Mouse (Mus musculus) liver, embryonic 11.5 days (tissue): Measurements from ENCODE around the gene 1810010D01Rik. TPM values are rescaled to one million over a fixed set of nuclear protein-coding genes. Genes with fewer than 3 reads are reported as not detected.
A peak's percentile ranks its signal among the peaks of the same experiment; 100 is the strongest.

Source experiments
- ATAC-seq: fragments of 200-750 bp; cut with Nextera tagmentation; replicated peaks from 2 replicates; pipeline ENCODE4 v1.8.0; 2017; ENCODE audit warnings: moderate number of reproducible peaks, mild to moderate bottlenecking, moderate TSS enrichment, moderate library complexity; ENCODE audit not compliant: low FRiP score
- DNase-seq: peaks from one replicate; pipeline ENCODE4 v3.0.0-alpha.2; 2017; ENCODE audit warnings: low spot score
- H3K27ac ChIP-seq: fragments of 300-500 bp; sonication (generic); 2 replicates; pipeline ENCODE4 v1.5.1; 2014; ENCODE audit warnings: mild to moderate bottlenecking, low read depth, low read length, control low read depth
- H3K27me3 ChIP-seq: fragments of 300-500 bp; sonication (generic); replicated peaks from 2 replicates; pipeline ENCODE4 v1.6.1; 2014; ENCODE audit warnings: low read length, mixed read lengths; ENCODE audit not compliant: control insufficient read depth, insufficient read depth
- H3K36me3 ChIP-seq: fragments of 300-500 bp; sonication (generic); 2 replicates; pipeline ENCODE4 v1.6.1; 2014; ENCODE audit warnings: mild to moderate bottlenecking, low read length, moderate library complexity, mixed read lengths; ENCODE audit not compliant: control insufficient read depth, insufficient read depth
- H3K4me1 ChIP-seq: fragments of 300-500 bp; sonication (generic); replicated peaks from 2 replicates; pipeline ENCODE4 v1.6.1; 2014; ENCODE audit warnings: low read length, mixed read lengths; ENCODE audit not compliant: control insufficient read depth, insufficient read depth
- H3K4me2 ChIP-seq: fragments of 300-500 bp; sonication (generic); 2 replicates; pipeline ENCODE4 v1.6.1; 2014; ENCODE audit warnings: mild to moderate bottlenecking, control low read depth, moderate library complexity
- H3K4me3 ChIP-seq: fragments of 300-500 bp; sonication (generic); 2 replicates; pipeline ENCODE4 v1.5.1; 2014; ENCODE audit warnings: low read depth, low read length, control low read depth
- H3K9ac ChIP-seq: fragments of 300-500 bp; sonication (generic); 2 replicates; pipeline ENCODE4 v1.6.1; 2014; ENCODE audit warnings: low read depth, low read length, control low read depth
- H3K9me3 ChIP-seq: fragments of 300-500 bp; sonication (generic); 2 replicates; pipeline ENCODE4 v1.6.1; 2016; ENCODE audit warnings: low read length, inconsistent platforms, mixed read lengths; ENCODE audit not compliant: control insufficient read depth
- WGBS: fragments of 180-500 bp; shearing (Covaris S2); extraction: QIAGEN DNeasy Blood & Tissue Kit; methylation state at CpG from one replicate; pipeline ENCODE4 v1.1.7; 2014; 5-methylcytosine and 5-hydroxymethylcytosine counted together
- polyA plus RNA-seq: library from polyadenylated mRNA; unstranded; fragments of >200 nt; fragmentation: Nextera tagmentation; extraction: Ambion mirVana; gene quantifications from 2 replicates; pipeline ENCODE4 v1.2.1, GENCODE M21; 2014

Gene 1810010D01Rik
- 0.29 and 0.67 TPM in 2 replicates for polyA plus RNA-seq

DNA sequence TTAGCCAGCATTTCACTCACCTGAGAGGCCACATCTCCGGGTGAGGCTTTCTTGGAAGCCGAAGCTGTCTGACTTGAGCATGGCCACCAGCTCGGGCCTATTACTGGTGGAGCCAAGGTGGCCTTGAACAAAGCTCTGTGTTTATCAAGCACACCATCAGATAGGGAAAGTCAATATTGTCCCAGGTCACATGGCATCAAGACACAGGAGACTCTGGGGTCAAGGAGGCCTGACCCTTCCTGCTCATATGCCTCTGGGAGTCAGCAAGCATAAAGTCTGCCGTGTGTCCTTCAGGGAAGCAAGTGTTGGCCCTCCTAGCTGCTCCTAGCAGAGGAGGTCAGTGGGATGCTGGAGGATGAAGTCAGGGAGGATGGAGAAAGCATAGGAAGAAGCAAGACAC is at the start of gene 1810010D01Rik:
1810010D01Rik (minus strand) TSS at position 114 of the 400 bp plus-strand sequence.
- ATAC-seq: no peak
- H3K4me2 ChIP-seq: no peak within 1 kb of the TSS
- WGBS: 67% methylated on average over 4 of the region's 4 CpGs
- H3K36me3 ChIP-seq: no peaks in the 10 kb centered on the region
- peaks cover 21% of the 10 kb centered on the region for H3K4me1 ChIP-seq
- H3K9ac ChIP-seq: no peak within 1 kb of the TSS
- H3K27me3 ChIP-seq: 0 out of 2 replicates have a peak, but pooled peaks cover 2% of the 10 kb centered on the region
- H3K4me3 ChIP-seq: no peak within 1 kb of the TSS
- H3K27ac ChIP-seq: peak within 1 kb of the TSS; percentile 87; the same call in 1 of the 2 replicates
- no peaks in the 10 kb centered on the region for H3K9me3 ChIP-seq
- no peak for DNase-seq

DNA sequence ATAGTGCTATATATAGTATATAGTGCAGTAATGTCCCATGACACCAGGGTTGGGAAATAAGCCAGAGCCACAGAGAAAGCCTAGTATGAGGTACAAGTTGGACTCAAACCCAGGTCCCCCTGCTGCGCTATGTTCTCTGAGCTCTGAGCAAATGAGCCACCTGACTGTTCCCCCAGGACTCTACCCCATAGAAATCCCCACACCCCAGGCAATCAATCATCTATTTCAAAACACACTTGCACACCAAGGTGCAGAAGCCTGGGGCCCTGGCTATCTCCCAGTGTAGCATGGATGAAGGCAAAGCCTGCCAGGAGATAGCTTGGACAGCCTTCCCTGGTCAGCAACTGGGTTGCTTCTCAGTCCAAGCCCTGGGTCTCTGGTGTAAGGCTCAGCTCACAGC is 48.2 kb upstream of the 1810010D01Rik start:
- no peak for DNase-seq
- no peaks in the 10 kb centered on the region for H3K27me3 ChIP-seq
- H3K9me3 ChIP-seq: no peaks in the 10 kb centered on the region
- H3K27ac ChIP-seq: no peak overlapping the region
- H3K4me1 ChIP-seq: peaks cover 5% of the 10 kb centered on the region
- ATAC-seq: no peak
- H3K4me2 ChIP-seq: no peak overlapping the region
- H3K36me3 ChIP-seq: no peaks in the 10 kb centered on the region; the same call in 1 of the 2 replicates
- WGBS: 96% methylated on average over 1 of the region's 1 CpGs
- H3K4me3 ChIP-seq: no peak overlapping the region
- no peak overlapping the region for H3K9ac ChIP-seq

DNA sequence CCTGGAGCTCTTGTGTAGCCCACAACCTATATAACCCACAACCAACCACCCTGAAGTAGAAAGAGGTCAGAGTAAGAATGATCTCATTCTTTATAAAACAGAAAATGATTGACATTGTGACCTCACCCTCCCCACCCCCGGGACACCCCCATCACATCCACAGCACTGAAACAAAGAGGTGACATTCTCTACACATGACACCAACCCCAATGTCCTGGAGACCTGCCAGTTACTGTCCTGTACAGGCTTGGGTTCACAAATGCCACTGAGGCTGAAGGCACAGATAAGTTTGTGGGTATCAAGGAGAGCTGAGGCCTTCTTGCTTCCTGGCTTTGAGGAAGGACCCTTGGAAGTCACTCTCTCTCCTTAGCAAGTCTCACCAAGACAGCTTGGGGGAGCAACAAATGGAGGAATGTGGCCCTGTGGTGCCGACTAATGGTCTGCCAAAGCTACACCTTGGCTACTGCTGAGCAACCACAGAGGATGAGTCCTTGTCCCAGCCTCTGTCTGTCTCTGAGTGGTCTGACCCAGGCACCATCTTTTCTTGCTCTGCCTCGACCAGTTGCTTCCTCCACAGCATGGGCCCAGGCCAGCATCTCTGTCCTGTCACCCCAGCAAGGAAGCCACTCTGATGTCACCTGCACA is 46.2 kb upstream of the 1810010D01Rik start:
- DNase-seq (no peak), ATAC-seq (no peak)
- Histone ChIP-seq H3K9me3 (no peaks in the 10 kb centered on the region), H3K9ac (no peak overlapping the region), H3K36me3 (no peaks in the 10 kb centered on the region; the same call in 1 of the 2 replicates), H3K27ac (no peak overlapping the region), H3K4me3 (no peak overlapping the region), H3K4me1 (peaks cover 8% of the 10 kb centered on the region), H3K4me2 (no peak overlapping the region), H3K27me3 (no peaks in the 10 kb centered on the region)
- WGBS: 48% methylated on average over 3 of the region's 3 CpGs

DNA sequence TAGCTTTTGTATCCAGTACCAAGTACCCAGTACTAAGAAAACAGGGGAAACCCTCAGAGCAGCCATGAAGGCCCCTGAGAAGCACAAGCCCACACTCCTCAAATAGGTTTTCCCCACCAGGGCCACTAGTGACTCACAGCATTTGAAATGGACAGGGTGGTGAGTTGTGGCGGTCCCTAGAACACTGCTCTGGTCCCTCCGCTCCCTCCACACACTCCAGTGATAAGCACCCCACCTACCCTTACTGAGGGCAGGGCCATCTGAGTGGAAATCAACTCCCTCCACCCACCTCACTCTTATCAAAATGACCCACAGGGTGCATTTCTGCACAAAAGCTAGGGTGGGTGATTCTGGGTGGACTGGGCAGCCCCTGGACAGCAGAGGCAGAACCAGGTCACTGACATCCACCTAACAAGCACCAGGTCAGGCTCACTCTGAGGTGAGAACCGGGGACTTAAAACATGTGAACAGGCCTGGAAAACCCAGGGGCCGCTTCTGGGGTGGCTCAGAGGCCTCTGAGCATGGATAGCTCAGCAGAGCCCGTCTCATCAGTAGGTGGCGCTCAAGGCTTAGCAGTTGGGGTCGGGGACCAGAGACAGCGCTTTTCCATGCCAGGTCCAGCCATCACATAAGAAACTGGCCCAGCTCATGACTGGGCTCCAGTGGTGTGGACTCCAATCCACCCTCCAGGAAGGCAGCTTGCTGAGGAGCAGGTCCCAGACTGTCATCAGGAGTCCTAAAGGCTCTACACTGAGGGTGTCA is 45.0 kb upstream of the 1810010D01Rik start:
- Histone ChIP-seq H3K9me3 (no peaks in the 10 kb centered on the region), H3K27ac (no peak overlapping the region), H3K4me1 (peaks cover 11% of the 10 kb centered on the region), H3K36me3 (no peaks in the 10 kb centered on the region; the same call in 1 of the 2 replicates), H3K4me2 (no peak overlapping the region), H3K4me3 (no peak overlapping the region), H3K9ac (no peak overlapping the region), H3K27me3 (no peaks in the 10 kb centered on the region)
- ATAC-seq (peak; percentile 57), DNase-seq (peak; percentile 72)
- WGBS: 21% methylated on average over 8 of the region's 8 CpGs

DNA sequence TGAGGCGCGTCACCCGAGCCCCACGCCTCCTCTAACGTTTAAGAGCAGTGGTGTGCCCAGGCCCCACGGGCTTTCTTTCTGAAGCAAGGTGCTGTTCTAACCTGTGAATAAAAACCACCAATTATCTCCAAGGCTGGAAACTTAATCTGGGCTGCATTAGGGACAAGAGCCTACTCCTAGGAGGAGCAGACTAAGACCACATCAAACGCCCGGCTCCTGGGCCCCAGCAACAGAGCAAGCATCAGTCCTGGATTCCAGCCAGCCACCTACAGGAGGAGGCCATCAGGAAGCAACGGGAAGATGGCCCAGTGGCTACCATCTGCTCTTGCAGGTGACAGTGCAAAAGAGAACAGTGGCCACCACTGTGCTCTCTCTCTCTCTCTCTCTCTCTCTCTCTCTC is 42.3 kb upstream of the 1810010D01Rik start:
- Histone ChIP-seq H3K4me2 (no peak overlapping the region), H3K27me3 (no peaks in the 10 kb centered on the region), H3K36me3 (no peaks in the 10 kb centered on the region), H3K4me1 (peaks cover 11% of the 10 kb centered on the region), H3K9me3 (no peaks in the 10 kb centered on the region), H3K9ac (no peak overlapping the region), H3K27ac (no peak overlapping the region), H3K4me3 (no peak overlapping the region)
- WGBS: 78% methylated on average over 9 of the region's 9 CpGs
- DNase-seq (no peak), ATAC-seq (no peak)

DNA sequence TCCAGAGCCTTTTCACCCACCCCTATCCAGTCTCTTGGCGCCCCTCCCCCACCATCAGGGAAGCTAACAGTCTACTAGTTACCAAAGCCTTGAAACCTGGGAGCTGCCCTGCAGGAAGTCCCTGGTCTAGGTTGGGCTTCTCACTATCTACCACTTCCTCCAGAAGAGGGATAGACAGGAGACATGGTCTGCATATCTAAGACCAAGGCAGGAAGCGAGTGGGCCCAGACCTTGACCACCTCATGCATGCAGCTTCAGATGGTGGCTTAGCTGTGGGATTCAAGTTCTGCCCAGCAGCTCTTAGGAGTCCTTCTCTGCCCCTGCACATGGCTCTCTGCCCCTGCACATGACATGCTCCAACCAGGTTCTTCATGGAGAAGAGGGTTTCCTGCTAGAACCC is 41.0 kb upstream of the 1810010D01Rik start:
- WGBS: 51% methylated on average over 2 of the region's 2 CpGs
- peaks cover 11% of the 10 kb centered on the region for H3K4me1 ChIP-seq
- no peak overlapping the region for H3K4me2 ChIP-seq
- H3K36me3 ChIP-seq: no peaks in the 10 kb centered on the region
- H3K27me3 ChIP-seq: no peaks in the 10 kb centered on the region
- no peak overlapping the region for H3K4me3 ChIP-seq
- no peak overlapping the region for H3K27ac ChIP-seq
- ATAC-seq (no peak), DNase-seq (no peak)
- H3K9ac ChIP-seq: no peak overlapping the region
- H3K9me3 ChIP-seq: no peaks in the 10 kb centered on the region

DNA sequence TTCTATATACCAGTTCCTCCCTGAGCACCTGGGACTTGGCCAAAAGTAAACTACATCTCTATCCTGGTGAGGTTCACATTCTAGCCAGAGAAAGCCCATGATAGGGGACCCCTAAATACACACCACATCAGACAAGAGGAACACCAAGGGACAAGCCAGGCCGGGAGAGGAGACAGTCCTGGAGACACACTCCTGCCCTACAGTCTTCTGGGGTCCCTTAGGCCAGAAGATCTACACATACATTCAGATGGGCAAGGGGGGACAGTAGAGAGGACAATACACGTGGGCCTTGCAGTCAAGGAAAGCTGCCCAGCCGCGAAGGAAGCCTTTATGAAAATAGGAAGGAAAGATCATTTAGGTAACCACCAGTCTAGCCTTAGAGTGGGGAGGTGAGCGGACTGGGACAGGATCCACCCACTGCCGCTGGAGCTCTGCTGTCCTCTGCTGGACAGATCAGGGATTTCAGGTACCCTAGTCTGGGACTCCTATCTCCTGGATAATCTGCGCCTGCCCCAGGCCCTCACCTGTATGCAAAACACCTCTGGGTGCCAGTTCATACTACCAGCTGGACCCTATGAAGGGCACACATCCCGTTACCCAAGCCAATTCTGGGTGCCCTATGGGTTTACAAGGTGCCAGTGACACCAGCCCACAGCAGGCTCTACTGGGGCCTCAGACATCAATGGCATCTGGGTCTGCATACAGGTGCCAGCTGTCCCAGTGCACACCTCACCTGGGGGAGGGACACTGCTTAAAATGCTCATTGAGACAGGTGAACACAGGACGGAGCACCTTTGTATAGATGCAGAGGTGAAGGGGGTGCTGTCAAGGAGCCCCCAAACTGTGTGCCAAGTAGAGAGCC is 35.2 kb upstream of the 1810010D01Rik start:
- Histone ChIP-seq H3K36me3 (no peaks in the 10 kb centered on the region), H3K4me2 (no peak overlapping the region), H3K27me3 (no peaks in the 10 kb centered on the region), H3K9ac (no peak overlapping the region), H3K9me3 (no peaks in the 10 kb centered on the region), H3K4me1 (no peaks in the 10 kb centered on the region), H3K27ac (no peak overlapping the region), H3K4me3 (no peak overlapping the region)
- 17% methylated on average over 9 of the region's 9 CpGs for WGBS
- peak; percentile 61 for DNase-seq
- peak; percentile 72 for ATAC-seq

DNA sequence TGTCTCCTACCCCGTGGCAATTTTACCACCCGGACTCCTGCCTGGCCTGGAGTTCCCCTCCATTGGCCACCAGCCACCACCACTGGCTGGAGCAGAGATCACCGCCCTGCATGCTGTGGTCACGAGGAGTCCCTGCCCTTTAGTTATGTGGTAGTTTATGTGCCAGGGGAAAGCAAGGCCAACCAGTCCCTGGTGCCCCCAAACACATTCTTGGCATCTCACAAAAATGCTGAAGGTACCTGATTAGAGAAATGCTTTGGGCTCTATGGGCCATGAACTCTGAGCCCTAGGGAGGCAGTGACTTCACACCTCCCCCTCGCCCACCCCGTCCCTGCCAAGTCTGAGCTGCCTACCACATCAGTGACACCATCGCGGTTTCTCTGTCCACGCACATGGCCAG is 34.1 kb upstream of the 1810010D01Rik start:
- no peak overlapping the region for H3K27ac ChIP-seq
- no peak overlapping the region for H3K9ac ChIP-seq
- no peaks in the 10 kb centered on the region for H3K9me3 ChIP-seq
- DNase-seq: no peak
- H3K4me3 ChIP-seq: no peak overlapping the region
- WGBS: 71% methylated on average over 9 of the region's 9 CpGs
- no peaks in the 10 kb centered on the region for H3K4me1 ChIP-seq
- no peak overlapping the region for H3K4me2 ChIP-seq
- H3K27me3 ChIP-seq: no peaks in the 10 kb centered on the region
- ATAC-seq: no peak
- no peaks in the 10 kb centered on the region for H3K36me3 ChIP-seq
